Mouse (Mus musculus) heart, adult 2 months (tissue): ENCODE measurements around the gene Ccdc40.

Experiments used
- CTCF ChIP-seq: fragments of 200-600 bp; IDR thresholded peaks from 2 replicates; pipeline ENCODE4 v1.8.1; 2022; ENCODE audit warnings: antibody characterized with exemption, mild to moderate bottlenecking, moderate library complexity
- EP300 ChIP-seq: fragments of 200-500 bp; IDR thresholded peaks from 2 replicates; pipeline ENCODE4 v1.6.1; 2011; ENCODE audit warnings: low read depth, low read length, control low read depth; ENCODE audit not compliant: insufficient read depth

GRCm38 (mm10) chr11:119192605-119193004 is 35.8 kb upstream of the Ccdc40 start:
- TF ChIP-seq CTCF (no peak), EP300 (no peak)
